Mouse (Mus musculus) MEL (cell line): ENCODE data around the gene Golga2. TPM values are rescaled to one million over a fixed set of nuclear protein-coding genes. Genes with fewer than 3 reads are reported as not detected.

Source experiments
- DNase-seq: peaks from one replicate; pipeline ENCODE4 v3.0.0; 2011; ENCODE audit warnings: low read depth, low spot score
- H3K27ac ChIP-seq: 2 replicates; pipeline ENCODE4 v1.5.1; 2012; ENCODE audit warnings: low read depth, mild to moderate bottlenecking, control low read depth, low read length, moderate library complexity; ENCODE audit not compliant: control insufficient read depth
- H3K27me3 ChIP-seq, 2 experiments: fragments of 150-350 bp in 1 of 2; sonication (generic) in 1 of 2; 2 replicates each; pipeline ENCODE4 v1.6.1; 2012; ENCODE audit warnings: low read length in 2 of 2, mild to moderate bottlenecking in 2 of 2, improper control_type of control experiment in 1 of 2, moderate library complexity in 1 of 2; ENCODE audit not compliant: insufficient read depth in 2 of 2, control insufficient read depth in 1 of 2
- H3K36me3 ChIP-seq, 2 experiments: 2 replicates each; pipeline ENCODE4 v1.6.1; 2012 to 2014; ENCODE audit warnings: low read length in 2 of 2, improper control_type of control experiment in 1 of 2, inconsistent platforms in 1 of 2, mild to moderate bottlenecking in 1 of 2; ENCODE audit not compliant: insufficient read depth in 2 of 2, control insufficient read depth in 1 of 2
- H3K4me1 ChIP-seq, 2 experiments: fragments of 150-350 bp in 1 of 2; sonication (generic) in 1 of 2; 2 replicates each; pipeline ENCODE4 v1.6.1; 2012; ENCODE audit warnings: low read length in 2 of 2, improper control_type of control experiment in 1 of 2, mild to moderate bottlenecking in 1 of 2; ENCODE audit not compliant: insufficient read depth in 2 of 2, control insufficient read depth in 1 of 2
- H3K4me3 ChIP-seq, 2 experiments: fragments of 150-350 bp in 1 of 2; sonication (generic) in 1 of 2; 2 replicates each; pipeline ENCODE4 v1.5.1; 2012; ENCODE audit warnings: low read depth in 2 of 2, low read length in 2 of 2, mild to moderate bottlenecking in 2 of 2, moderate library complexity in 2 of 2, control low read depth in 1 of 2, improper control_type of control experiment in 1 of 2; ENCODE audit not compliant: control insufficient read depth in 1 of 2, insufficient read depth in 1 of 2
- H3K79me2 ChIP-seq: 2 replicates; pipeline ENCODE4 v1.6.1; 2012; ENCODE audit warnings: mild to moderate bottlenecking, low read length, moderate library complexity; ENCODE audit not compliant: control insufficient read depth, poor library complexity, insufficient read depth
- H3K9ac ChIP-seq: 2 replicates; pipeline ENCODE4 v1.6.1; 2012; ENCODE audit warnings: low read depth, mild to moderate bottlenecking, control low read depth, low read length, moderate library complexity; ENCODE audit not compliant: control insufficient read depth, poor library complexity, severe bottlenecking
- H3K9me3 ChIP-seq: fragments of 150-350 bp; sonication (generic); replicated peaks from 2 replicates; pipeline ENCODE4 v1.6.1; 2012; ENCODE audit warnings: mild to moderate bottlenecking, low read length, improper control_type of control experiment, moderate library complexity; ENCODE audit not compliant: insufficient read depth
- BHLHE40 ChIP-seq: IDR thresholded peaks from 2 replicates; pipeline ENCODE4 v1.6.1; 2012; ENCODE audit warnings: low read depth, mild to moderate bottlenecking, inconsistent platforms, low read length, improper control_type of control experiment, borderline replicate concordance
- CTCF ChIP-seq, 3 experiments: IDR thresholded peaks in 2 of 3; conservative IDR thresholded peaks in 1 of 3; 2 replicates each; pipeline ENCODE4 v1.5.1; 2011 to 2012; ENCODE audit warnings: low read length in 3 of 3, low read depth in 2 of 3, mild to moderate bottlenecking in 2 of 3, improper control_type of control experiment in 1 of 3, inconsistent platforms in 1 of 3, mixed read lengths in 1 of 3, moderate library complexity in 1 of 3; ENCODE audit not compliant: control insufficient read depth in 1 of 3, insufficient read depth in 1 of 3, poor library complexity in 1 of 3, severe bottlenecking in 1 of 3
- ELF1 ChIP-seq: IDR thresholded peaks from 2 replicates; pipeline ENCODE4 v1.6.1; 2014; ENCODE audit warnings: low read depth, mild to moderate bottlenecking, inconsistent platforms, low read length, improper control_type of control experiment, moderate library complexity
- GATA1 ChIP-seq: IDR thresholded peaks from 2 replicates; pipeline ENCODE4 v1.6.1; 2011; ENCODE audit warnings: low read depth, low read length, improper control_type of control experiment
- HCFC1 ChIP-seq: IDR thresholded peaks from 2 replicates; pipeline ENCODE4 v1.6.1; 2012; ENCODE audit warnings: low read depth, mild to moderate bottlenecking, inconsistent platforms, low read length, improper control_type of control experiment, moderate library complexity
- JUND ChIP-seq: IDR thresholded peaks from 2 replicates; pipeline ENCODE4 v1.6.1; 2011; ENCODE audit warnings: low read depth, mild to moderate bottlenecking, improper control_type of control experiment, low read length
- MAZ ChIP-seq: IDR thresholded peaks from 2 replicates; pipeline ENCODE4 v1.6.1; 2012; ENCODE audit warnings: low read depth, mild to moderate bottlenecking, inconsistent platforms, low read length, improper control_type of control experiment
- MXI1 ChIP-seq: IDR thresholded peaks from 2 replicates; pipeline ENCODE4 v1.6.1; 2011; ENCODE audit warnings: mild to moderate bottlenecking, low read depth, low read length, improper control_type of control experiment
- MYC ChIP-seq: IDR thresholded peaks from 2 replicates; pipeline ENCODE4 v1.6.1; 2011; ENCODE audit warnings: low read depth, mild to moderate bottlenecking, low read length, improper control_type of control experiment, moderate library complexity
- NRF1 ChIP-seq: IDR thresholded peaks from 2 replicates; pipeline ENCODE4 v1.6.1; 2014; ENCODE audit warnings: low read depth, mild to moderate bottlenecking, inconsistent platforms, low read length, improper control_type of control experiment, moderate library complexity; ENCODE audit not compliant: poor library complexity, insufficient read depth, severe bottlenecking
- POLR2A ChIP-seq, 2 experiments: IDR thresholded peaks; 2 replicates each; pipeline ENCODE4 v1.6.1; 2011 to 2012; ENCODE audit warnings: low read length in 2 of 2, mild to moderate bottlenecking in 2 of 2, control low read depth in 1 of 2, improper control_type of control experiment in 1 of 2, low read depth in 1 of 2, moderate library complexity in 1 of 2; ENCODE audit not compliant: control insufficient read depth in 1 of 2, insufficient read depth in 1 of 2, poor library complexity in 1 of 2
- RCOR1 ChIP-seq: IDR thresholded peaks from 2 replicates; pipeline ENCODE4 v1.6.1; 2012; ENCODE audit warnings: low read depth, mild to moderate bottlenecking, inconsistent platforms, low read length, improper control_type of control experiment
- TAL1 ChIP-seq: IDR thresholded peaks from 2 replicates; pipeline ENCODE4 v1.6.1; 2012; ENCODE audit warnings: mild to moderate bottlenecking, inconsistent platforms, low read length, moderate library complexity, mixed read lengths
- TBP ChIP-seq: IDR thresholded peaks from 2 replicates; pipeline ENCODE4 v1.8.0; 2011; ENCODE audit warnings: low read depth, low read length, improper control_type of control experiment
- UBTF ChIP-seq: IDR thresholded peaks from 2 replicates; pipeline ENCODE4 v1.6.1; 2012; ENCODE audit warnings: low read depth, mild to moderate bottlenecking, inconsistent platforms, low read length, improper control_type of control experiment, moderate library complexity, borderline replicate concordance; ENCODE audit not compliant: insufficient read depth
- USF1 ChIP-seq: IDR thresholded peaks from 2 replicates; pipeline ENCODE4 v1.6.1; 2014; ENCODE audit warnings: low read depth, mild to moderate bottlenecking, inconsistent platforms, low read length, improper control_type of control experiment, moderate library complexity
- ZKSCAN1 ChIP-seq: IDR thresholded peaks from 2 replicates; pipeline ENCODE4 v1.6.1; 2012; ENCODE audit warnings: low read depth, mild to moderate bottlenecking, inconsistent platforms, low read length, improper control_type of control experiment, moderate library complexity
- ZMIZ1 ChIP-seq: IDR thresholded peaks from 2 replicates; pipeline ENCODE4 v1.6.1; 2012; ENCODE audit warnings: low read depth, mild to moderate bottlenecking, inconsistent platforms, low read length, improper control_type of control experiment, moderate library complexity
- polyA plus RNA-seq, 2 experiments: library from polyadenylated mRNA; stranded (reverse) in 1 of 2; unstranded in 1 of 2; fragments of >175 nt in 1 of 2; fragments of >200 nt in 1 of 2; gene quantifications; 2 replicates each; pipeline versions ENCODE4 v1.2.1 to v1.2.4; 2012; ENCODE audit warnings: low replicate concordance in 2 of 2, low read depth in 1 of 2; ENCODE audit not compliant: insufficient read length in 2 of 2, insufficient read depth in 1 of 2, missing spikeins in 1 of 2
- total RNA-seq: library from RNA; depleted of rRNA; stranded (reverse); fragments of 300-350 nt; gene quantifications from 2 replicates; pipeline ENCODE4 v1.2.3, GENCODE M21; 2012

Golga2 gene
- total and polyA plus RNA-seq, 3 experiments, result 20.3 to 38.6 TPM; not detected in 1

DNA sequence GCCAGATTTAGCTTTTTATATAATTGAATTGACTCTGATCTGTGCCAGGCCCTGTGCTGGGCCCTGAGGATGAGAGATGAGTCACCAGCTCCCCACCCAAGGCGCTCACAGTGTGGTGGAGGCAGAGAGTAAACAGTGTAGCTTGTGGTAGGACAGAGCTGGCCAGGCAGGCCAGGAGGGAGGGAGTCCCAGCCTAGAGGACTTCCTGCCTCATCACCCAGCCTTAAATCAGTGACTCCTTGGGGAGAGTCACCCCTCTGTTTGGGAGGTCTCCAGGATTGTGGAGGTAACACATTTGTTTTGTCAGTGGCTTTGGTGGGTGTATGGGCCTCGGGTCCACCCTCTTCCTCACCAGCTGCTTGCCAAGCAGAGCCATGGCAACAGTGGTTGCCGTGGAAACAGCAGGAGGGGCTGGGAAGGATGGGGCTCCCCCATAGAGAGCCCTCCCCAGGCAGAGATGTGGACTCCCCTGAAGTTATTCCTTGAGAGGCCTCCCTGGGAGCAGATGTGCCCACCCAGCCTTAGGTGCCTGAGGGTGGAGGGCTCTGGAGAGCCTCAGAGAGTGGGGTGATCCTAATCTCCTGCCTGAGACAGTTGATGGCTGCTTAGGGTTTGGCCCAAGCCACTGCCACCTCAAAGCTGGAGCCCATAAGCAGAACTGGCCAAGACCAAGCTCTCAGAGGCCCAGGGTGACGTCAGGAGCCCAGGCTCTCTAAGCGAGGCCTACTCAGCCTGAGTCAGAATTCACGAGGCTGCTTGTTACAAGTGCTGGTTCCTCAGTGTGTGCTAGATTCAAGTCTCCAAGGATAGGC lies 55.6 kb downstream of the Golga2 start:
- Histone ChIP-seq H3K27me3 (no peaks in the 10 kb centered on the region), H3K4me1 (no peaks in the 10 kb centered on the region), H3K9me3 (no peaks in the 10 kb centered on the region), H3K36me3 (no peaks in the 10 kb centered on the region), H3K4me3 (no peak overlapping the region), H3K27ac (no peak overlapping the region), H3K9ac (no peak overlapping the region), H3K79me2 (no peaks in the 10 kb centered on the region)
- TF ChIP-seq GATA1, result no peak
- no peak for TF ChIP-seq HCFC1
- no peak for TF ChIP-seq ZKSCAN1
- no peak for TF ChIP-seq MXI1
- no peak for TF ChIP-seq USF1
- TF ChIP-seq POLR2A (IDR thresholded peaks at IDR 0.05; ENCODE audit: control insufficient read depth in 1 of 2, insufficient read depth in 1 of 2, low read depth in 1 of 2, low read length in 2 of 2, poor library complexity in 1 of 2), result no peak
- no peak for TF ChIP-seq ZMIZ1
- TF ChIP-seq TAL1, result no peak
- TF ChIP-seq BHLHE40, result no peak
- TF ChIP-seq TBP, result no peak
- no peak for TF ChIP-seq JUND
- TF ChIP-seq RCOR1, result no peak
- no peak for TF ChIP-seq MYC
- TF ChIP-seq MAZ, result no peak
- TF ChIP-seq UBTF, result no peak
- no peak for TF ChIP-seq CTCF (IDR thresholded peaks at IDR 0.05 in 2 of 3, conservative IDR thresholded peaks at IDR 0.05 in 1 of 3; ENCODE audit: control insufficient read depth in 1 of 3, insufficient read depth in 1 of 3, low read depth in 2 of 3, low read length in 3 of 3, poor library complexity in 1 of 3, severe bottlenecking in 1 of 3)
- no peak for TF ChIP-seq ELF1
- DNase-seq, result no peak

DNA sequence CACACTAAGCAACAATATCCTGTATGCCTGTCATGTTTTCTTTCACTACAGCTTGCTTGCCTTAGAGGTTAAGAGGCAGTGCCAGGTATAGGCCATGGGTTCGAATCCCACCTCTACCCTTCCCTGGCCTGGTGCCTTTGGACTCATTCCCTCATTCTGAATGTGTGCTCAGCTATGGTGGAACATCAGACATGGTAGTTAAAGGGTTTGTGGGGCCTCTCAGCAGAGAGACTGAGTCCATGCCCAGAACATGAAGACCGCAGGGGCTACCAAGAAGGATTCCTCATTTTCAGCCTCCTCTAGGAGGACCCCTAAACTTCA lies 56.1 kb downstream of the Golga2 start:
- Histone ChIP-seq H3K4me1 (no peaks in the 10 kb centered on the region), H3K27ac (no peak overlapping the region), H3K9ac (no peak overlapping the region), H3K36me3 (no peaks in the 10 kb centered on the region), H3K9me3 (no peaks in the 10 kb centered on the region), H3K79me2 (no peaks in the 10 kb centered on the region), H3K4me3 (no peak overlapping the region)
- no peak for DNase-seq
- TF ChIP-seq POLR2A (IDR thresholded peaks at IDR 0.05; ENCODE audit: control insufficient read depth in 1 of 2, insufficient read depth in 1 of 2, low read depth in 1 of 2, low read length in 2 of 2, poor library complexity in 1 of 2), result no peak
- TF ChIP-seq NRF1, result no peak
- TF ChIP-seq, all 39 proteins: peak for 0
- no peaks in the 10 kb centered on the region for H3K27me3 ChIP-seq
